Mouse (Mus musculus) olfactory bulb, adult 2 months (tissue): ENCODE data around the gene Wnt3a.

Source experiments
- CTCF ChIP-seq: fragments of 200-500 bp; IDR thresholded peaks from 2 replicates; pipeline ENCODE4 v1.5.1; 2012; ENCODE audit warnings: low read depth, mild to moderate bottlenecking, low read length, moderate library complexity; ENCODE audit not compliant: insufficient read depth
- POLR2A ChIP-seq: fragments of 200-500 bp; IDR thresholded peaks from 2 replicates; pipeline ENCODE4 v1.6.1; 2012; ENCODE audit warnings: mild to moderate bottlenecking, low read depth, low read length, moderate library complexity; ENCODE audit not compliant: insufficient read depth

DNA sequence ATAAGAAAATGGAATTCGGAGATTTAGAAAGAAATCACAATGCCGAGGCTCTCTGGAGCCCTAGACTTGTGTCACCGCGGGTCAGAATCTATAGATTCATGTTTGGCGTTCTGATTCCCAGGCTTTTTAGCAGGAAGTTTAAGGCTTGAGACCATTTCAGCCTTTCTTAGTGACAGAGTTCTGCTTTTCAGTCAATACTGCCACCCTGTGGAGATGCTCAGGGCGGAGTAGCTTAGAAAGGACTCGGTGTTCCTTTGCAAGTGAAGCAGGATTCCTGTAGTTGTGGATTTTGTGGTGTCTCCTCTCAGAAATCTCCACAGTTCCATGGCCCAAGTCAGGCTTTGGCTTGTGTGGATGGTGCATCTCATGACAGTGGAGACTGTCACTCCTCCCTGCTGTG lies 7.4 kb upstream of the Wnt3a start:
- TF ChIP-seq POLR2A (no peak), CTCF (no peak)
